Mouse (Mus musculus): ENCODE results near the gene Sgms1. TPM values are rescaled to one million over a fixed set of nuclear protein-coding genes. Genes with fewer than 3 reads are reported as not detected.

Sgms1 gene
- polyA plus RNA-seq, 1 experiment from 2014 or later = 28.9 TPM

GRCm38 (mm10) chr19:32394825-32395224 lies 5.3 kb upstream of the Sgms1 start:
- Histone ChIP-seq H3K9ac (no peak overlapping the region), H3K36me3 (no peaks in the 10 kb centered on the region), H3K4me3 (no peak overlapping the region), H3K4me2 (replicated peaks) (no peak overlapping the region), H3K27me3 (no peaks in the 10 kb centered on the region), H3K4me1 (peaks cover 5% of the 10 kb centered on the region; the same call in 1 of the 2 replicates), H3K9me3 (no peaks in the 10 kb centered on the region), H3K27ac (no peak overlapping the region)
- 89% methylated on average over 13 of the region's 13 CpGs for WGBS
- ATAC-seq (ENCODE audit: insufficient number of reproducible peaks, insufficient read depth, low FRiP score, low TSS enrichment) = no peak

- Histone ChIP-seq H3K4me2 (replicated peaks) (no peak overlapping the region), H3K27ac (no peak overlapping the region), H3K27me3 (no peaks in the 10 kb centered on the region), H3K9me3 (no peaks in the 10 kb centered on the region), H3K4me3 (no peak overlapping the region), H3K9ac (no peak overlapping the region), H3K36me3 (no peaks in the 10 kb centered on the region), H3K4me1 (peaks cover 7% of the 10 kb centered on the region; the same call in 1 of the 2 replicates)
- no peak for ATAC-seq (ENCODE audit: insufficient number of reproducible peaks, insufficient read depth, low FRiP score, low TSS enrichment)
- WGBS = 88% methylated on average over 8 of the region's 8 CpGs
Measured at GRCm38 (mm10) chr19:32393758-32394450, 4.4 kb upstream of the Sgms1 start.

DNA sequence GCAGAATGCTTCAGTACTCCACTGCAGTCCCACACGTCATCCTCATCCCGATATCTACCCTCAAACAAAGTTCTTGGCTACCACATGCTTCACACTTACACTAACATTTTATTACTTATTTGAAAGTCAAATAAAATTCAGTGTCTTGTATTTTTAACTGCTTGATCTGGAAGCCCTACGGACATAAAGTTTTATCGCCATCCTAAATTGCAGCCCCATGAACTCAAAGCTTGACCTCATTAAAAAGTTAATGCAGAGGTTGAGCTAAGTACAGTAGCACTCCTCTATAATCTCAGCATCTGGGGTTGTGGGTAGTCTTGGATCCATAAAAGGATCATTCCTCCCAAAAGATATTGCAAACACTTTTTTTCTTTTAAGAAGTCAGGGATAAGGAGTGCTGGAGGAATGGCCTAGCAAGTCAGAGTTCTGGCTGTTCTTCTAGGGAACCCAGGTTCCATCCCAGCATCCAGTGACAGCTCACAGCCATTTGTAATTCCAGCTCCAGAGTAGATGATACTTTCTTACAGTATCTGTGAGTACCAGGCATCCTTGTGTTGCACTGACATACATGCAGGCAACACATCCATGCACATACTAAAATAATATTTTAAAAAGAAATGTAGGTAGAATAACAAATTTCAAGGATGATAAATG lies 3.7 kb upstream of the Sgms1 start:
- no peaks in the 10 kb centered on the region for H3K36me3 ChIP-seq
- no peak overlapping the region for H3K4me2 ChIP-seq (replicated peaks)
- 94% methylated on average over 4 of the region's 4 CpGs for WGBS
- H3K27me3 ChIP-seq = no peaks in the 10 kb centered on the region
- no peaks in the 10 kb centered on the region for H3K9me3 ChIP-seq
- H3K4me3 ChIP-seq = no peak overlapping the region
- no peak for ATAC-seq (ENCODE audit: insufficient number of reproducible peaks, insufficient read depth, low FRiP score, low TSS enrichment)
- peaks cover 7% of the 10 kb centered on the region; the same call in 1 of the 2 replicates for H3K4me1 ChIP-seq
- H3K27ac ChIP-seq = no peak overlapping the region
- no peak overlapping the region for H3K9ac ChIP-seq

DNA sequence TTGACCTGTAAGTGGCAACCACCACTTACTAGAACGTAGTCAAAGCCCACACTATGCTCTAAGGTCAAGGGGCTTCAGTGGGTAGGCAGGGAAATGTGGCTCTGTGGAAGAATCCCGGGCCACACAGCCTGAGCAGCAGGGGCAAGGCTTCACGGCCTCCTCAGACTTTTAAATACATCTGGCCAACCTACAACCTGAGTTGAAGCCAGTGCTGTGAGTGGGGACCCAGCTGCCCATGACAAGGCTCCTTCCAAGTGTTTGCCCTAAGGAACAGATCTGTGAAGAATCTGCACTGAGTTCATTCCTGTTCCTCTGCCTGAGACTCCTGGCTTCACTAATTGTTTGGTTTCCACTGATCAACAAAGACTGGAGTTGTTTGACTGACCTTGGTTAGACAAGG lies 1.9 kb upstream of the Sgms1 start:
- Histone ChIP-seq H3K4me3 (no peak overlapping the region), H3K9me3 (no peaks in the 10 kb centered on the region), H3K4me2 (replicated peaks) (no peak overlapping the region), H3K4me1 (peaks cover 16% of the 10 kb centered on the region; the same call in 1 of the 2 replicates), H3K27me3 (no peaks in the 10 kb centered on the region), H3K27ac (no peak overlapping the region), H3K36me3 (no peaks in the 10 kb centered on the region), H3K9ac (no peak overlapping the region)
- 88% methylated on average over 3 of the region's 3 CpGs for WGBS
- ATAC-seq (ENCODE audit: insufficient number of reproducible peaks, insufficient read depth, low FRiP score, low TSS enrichment) = no peak

- H3K4me2 ChIP-seq (replicated peaks) = peak overlapping the region; percentile 92
- H3K4me3 ChIP-seq = peak overlapping the region; percentile 80
- 85% methylated on average over 7 of the region's 7 CpGs for WGBS
- H3K4me1 ChIP-seq = peaks cover 16% of the 10 kb centered on the region; the same call in 1 of the 2 replicates
- no peak for ATAC-seq (ENCODE audit: insufficient number of reproducible peaks, insufficient read depth, low FRiP score, low TSS enrichment)
- H3K27ac ChIP-seq = no peak overlapping the region
- H3K9ac ChIP-seq = peak overlapping the region; percentile 79; the same call in 1 of the 2 replicates
- H3K36me3 ChIP-seq = no peaks in the 10 kb centered on the region
- H3K9me3 ChIP-seq = no peaks in the 10 kb centered on the region
- no peaks in the 10 kb centered on the region for H3K27me3 ChIP-seq
Measured at GRCm38 (mm10) chr19:32390116-32390515, 602 bp upstream of the Sgms1 start.

GRCm38 (mm10) chr19:32388191-32388921 lies 1.2 kb downstream of the Sgms1 start:
- WGBS = under 1% methylated on average over 66 of the region's 75 CpGs
- peak overlapping the region; percentile 80 for H3K4me3 ChIP-seq

DNA sequence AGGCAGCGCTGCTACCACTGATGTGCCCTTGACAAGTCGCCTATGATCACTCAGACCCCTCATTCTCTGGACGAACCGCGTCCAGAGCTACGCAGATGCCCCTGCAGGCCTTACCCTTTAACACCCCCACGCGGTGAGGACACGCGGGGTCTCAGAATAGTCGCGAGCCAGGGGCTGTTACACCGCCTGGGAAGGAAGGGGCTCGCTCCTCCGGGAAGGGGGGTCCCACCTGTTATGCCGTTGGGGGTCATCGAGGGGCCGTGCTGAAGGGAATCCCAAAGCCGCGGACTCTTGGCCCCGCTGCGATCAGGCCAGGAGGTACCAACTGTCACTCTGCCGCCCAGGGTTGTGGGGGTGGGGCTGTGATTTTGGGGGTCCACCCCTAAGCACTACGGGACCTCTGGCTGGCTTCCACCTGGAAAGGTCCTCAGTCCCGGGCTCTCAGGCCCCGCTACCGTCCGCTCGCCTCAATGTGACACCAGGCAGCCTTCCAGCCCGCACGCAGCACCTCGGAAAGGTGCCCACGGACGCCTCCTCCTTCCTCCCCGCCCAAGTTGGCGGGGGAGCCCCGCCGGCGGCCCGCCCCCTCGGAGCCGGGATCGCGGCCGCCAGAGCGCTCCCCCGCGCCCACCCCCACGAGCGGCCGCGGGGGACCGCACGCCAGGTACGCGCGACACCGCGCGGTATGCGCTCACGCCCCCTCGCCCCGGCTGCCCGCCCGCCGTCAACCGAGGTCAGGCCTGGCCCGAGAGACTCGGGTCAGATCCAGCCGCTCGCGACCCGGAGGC lies 1.9 kb downstream of the Sgms1 start:
- Histone ChIP-seq H3K9ac (peak overlapping the region; percentile 79), H3K4me1 (peaks cover 16% of the 10 kb centered on the region; the same call in 1 of the 2 replicates), H3K4me2 (replicated peaks) (peak overlapping the region; percentile 92), H3K27me3 (no peaks in the 10 kb centered on the region), H3K4me3 (peak overlapping the region; percentile 80), H3K27ac (peak overlapping the region; percentile 93), H3K9me3 (no peaks in the 10 kb centered on the region), H3K36me3 (no peaks in the 10 kb centered on the region)
- WGBS = 1% methylated on average over 73 of the region's 74 CpGs
- peak; percentile 50 for ATAC-seq (ENCODE audit: insufficient number of reproducible peaks, insufficient read depth, low FRiP score, low TSS enrichment)

More at GRCm38 (mm10) chr19:32388191-32388921, 1.2 kb downstream of the Sgms1 start:
- H3K4me2 ChIP-seq (replicated peaks) = peak overlapping the region; percentile 92
- no peaks in the 10 kb centered on the region for H3K27me3 ChIP-seq
- peak overlapping the region; percentile 93 for H3K27ac ChIP-seq
- H3K9me3 ChIP-seq = no peaks in the 10 kb centered on the region
- ATAC-seq (ENCODE audit: insufficient number of reproducible peaks, insufficient read depth, low FRiP score, low TSS enrichment) = peak; percentile 90
- H3K4me1 ChIP-seq = peaks cover 16% of the 10 kb centered on the region; the same call in 1 of the 2 replicates
- H3K9ac ChIP-seq = peak overlapping the region; percentile 79
- no peaks in the 10 kb centered on the region for H3K36me3 ChIP-seq

GRCm38 (mm10) chr19:32386556-32387402 lies 2.7 kb downstream of the Sgms1 start:
- peak overlapping the region; percentile 80 for H3K4me3 ChIP-seq
- no peaks in the 10 kb centered on the region for H3K36me3 ChIP-seq
- H3K9ac ChIP-seq = peak overlapping the region; percentile 79; the same call in 1 of the 2 replicates
- no peak for ATAC-seq (ENCODE audit: insufficient number of reproducible peaks, insufficient read depth, low FRiP score, low TSS enrichment)
- peaks cover 16% of the 10 kb centered on the region; the same call in 1 of the 2 replicates for H3K4me1 ChIP-seq
- H3K4me2 ChIP-seq (replicated peaks) = peak overlapping the region; percentile 92
- no peaks in the 10 kb centered on the region for H3K27me3 ChIP-seq
- no peak overlapping the region for H3K27ac ChIP-seq
- no peaks in the 10 kb centered on the region for H3K9me3 ChIP-seq
- WGBS = 22% methylated on average over 19 of the region's 19 CpGs

GRCm38 (mm10) chr19:32383738-32384137 lies 5.8 kb downstream of the Sgms1 start:
- H3K4me2 ChIP-seq (replicated peaks) = no peak overlapping the region
- no peaks in the 10 kb centered on the region for H3K27me3 ChIP-seq
- peaks cover 9% of the 10 kb centered on the region; the same call in 1 of the 2 replicates for H3K4me1 ChIP-seq
- 94% methylated on average over 8 of the region's 8 CpGs for WGBS
- no peaks in the 10 kb centered on the region for H3K9me3 ChIP-seq
- H3K27ac ChIP-seq = no peak overlapping the region
- ATAC-seq (ENCODE audit: insufficient number of reproducible peaks, insufficient read depth, low FRiP score, low TSS enrichment) = no peak
- no peak overlapping the region for H3K9ac ChIP-seq
- H3K36me3 ChIP-seq = no peaks in the 10 kb centered on the region
- H3K4me3 ChIP-seq = no peak overlapping the region

- no peak for ATAC-seq (ENCODE audit: insufficient number of reproducible peaks, insufficient read depth, low FRiP score, low TSS enrichment)
- Histone ChIP-seq H3K4me2 (replicated peaks) (no peak overlapping the region), H3K36me3 (no peaks in the 10 kb centered on the region), H3K27ac (no peak overlapping the region), H3K27me3 (no peaks in the 10 kb centered on the region), H3K4me3 (no peak overlapping the region), H3K9me3 (no peaks in the 10 kb centered on the region), H3K9ac (no peak overlapping the region), H3K4me1 (peaks cover 13% of the 10 kb centered on the region)
- WGBS = 72% methylated on average over 3 of the region's 3 CpGs
Measured at GRCm38 (mm10) chr19:32381511-32381961, 8.0 kb downstream of the Sgms1 start.
